Mouse (Mus musculus) testis, adult 2 months (tissue): ENCODE data around the gene As3mt.

ENCODE experiments used
- CTCF ChIP-seq: fragments of 200-500 bp; IDR thresholded peaks from 2 replicates; pipeline ENCODE4 v1.5.1; 2012; ENCODE audit warnings: low read depth, mild to moderate bottlenecking, inconsistent platforms, low read length, moderate library complexity; ENCODE audit not compliant: control insufficient read depth, insufficient read depth, insufficient replicate concordance
- POLR2A ChIP-seq: fragments of 200-500 bp; IDR thresholded peaks from 2 replicates; pipeline ENCODE4 v1.6.1; 2012; ENCODE audit warnings: low read depth, mild to moderate bottlenecking, inconsistent platforms, low read length, moderate library complexity; ENCODE audit not compliant: control insufficient read depth

- TF ChIP-seq POLR2A, result no peak
- no peak for TF ChIP-seq CTCF
These were observed 45.0 kb downstream of the As3mt start for GRCm38 (mm10) chr19:46752235-46752634.
